Mouse (Mus musculus): Measurements from ENCODE around the gene Ccdc194. TPM values are rescaled to one million over a fixed set of nuclear protein-coding genes. Genes with fewer than 3 reads are reported as not detected.
"Not testable (repeated sequence)": the region's sequence is repeated elsewhere in the genome, so short reads cannot be mapped to it uniquely, and the experiment has no call there.

Gene Ccdc194
- polyA plus RNA-seq, 1 experiment from 2014 or later, result 0.27 TPM

- peak within 1 kb of the TSS; percentile 14; the same call in 1 of the 2 replicates for H3K27ac ChIP-seq (ENCODE audit: low read depth, low read length)
- H3K9ac ChIP-seq (ENCODE audit: low read depth, low read length), result peak within 1 kb of the TSS; percentile 71
- H3K4me1 ChIP-seq (ENCODE audit: control insufficient read depth, insufficient read depth, low read length), result peaks cover 6% of the 10 kb centered on the region; the same call in 1 of the 2 replicates
- H3K36me3 ChIP-seq (ENCODE audit: control insufficient read depth, insufficient read depth, low read length), result peaks cover 25% of the 10 kb centered on the region
- ATAC-seq (ENCODE audit: low FRiP score, low TSS enrichment), result peak; percentile 95
- H3K4me3 ChIP-seq (ENCODE audit: low read length), result peak within 1 kb of the TSS; percentile 71
- peak within 1 kb of the TSS; percentile 87 for H3K4me2 ChIP-seq (replicated peaks; ENCODE audit: low read depth, low read length)
- no peaks in the 10 kb centered on the region for H3K9me3 ChIP-seq (ENCODE audit: control insufficient read depth, low read length)
- under 1% methylated on average over 55 of the region's 55 CpGs for WGBS
- H3K27me3 ChIP-seq (ENCODE audit: control insufficient read depth, insufficient read depth, low read length), result no peaks in the 10 kb centered on the region
These were observed 17.3 kb upstream of the Ccdc194 start, which contains the start of gene Mvb12a for GRCm38 (mm10) chr8:71542632-71543343. TSS of gene Mvb12a (plus strand) at chr8:71542922.

GRCm38 (mm10) chr8:71537028-71537867 lies 11.7 kb upstream of the Ccdc194 start, which contains the start of gene Bst2:
TSS of gene Bst2 (minus strand) at chr8:71537456.
- peak within 1 kb of the TSS; percentile 34 for H3K4me3 ChIP-seq (ENCODE audit: low read length)
- H3K4me2 ChIP-seq (replicated peaks; ENCODE audit: low read depth, low read length), result peak within 1 kb of the TSS; percentile 50
- 2% methylated on average over 37 of the region's 37 CpGs for WGBS
- no peaks in the 10 kb centered on the region for H3K27me3 ChIP-seq (ENCODE audit: control insufficient read depth, insufficient read depth, low read length)
- no peaks in the 10 kb centered on the region for H3K9me3 ChIP-seq (ENCODE audit: control insufficient read depth, low read length)
- peak; percentile 71 for ATAC-seq (ENCODE audit: low FRiP score, low TSS enrichment)
- H3K36me3 ChIP-seq (ENCODE audit: control insufficient read depth, insufficient read depth, low read length), result no peaks in the 10 kb centered on the region
- peak within 1 kb of the TSS; percentile 24; the same call in 1 of the 2 replicates for H3K9ac ChIP-seq (ENCODE audit: low read depth, low read length)
- H3K4me1 ChIP-seq (ENCODE audit: control insufficient read depth, insufficient read depth, low read length), result 0 out of 2 replicates have a peak, but pooled peaks cover 5% of the 10 kb centered on the region
- H3K27ac ChIP-seq (ENCODE audit: low read depth, low read length), result peak within 1 kb of the TSS; percentile 59; the same call in 1 of the 2 replicates

- no peaks in the 10 kb centered on the region for H3K27me3 ChIP-seq (ENCODE audit: control insufficient read depth, insufficient read depth, low read length)
- 0 out of 2 replicates have a peak, but pooled peaks cover 8% of the 10 kb centered on the region for H3K4me1 ChIP-seq (ENCODE audit: control insufficient read depth, insufficient read depth, low read length)
- WGBS, result 67% methylated on average over 5 of the region's 5 CpGs
- 0 out of 2 replicates have a peak overlapping the region, but pooled peaks have one; percentile 12 for H3K9ac ChIP-seq (ENCODE audit: low read depth, low read length)
- no peaks in the 10 kb centered on the region for H3K36me3 ChIP-seq (ENCODE audit: control insufficient read depth, insufficient read depth, low read length)
- H3K9me3 ChIP-seq (ENCODE audit: control insufficient read depth, low read length), result no peaks in the 10 kb centered on the region
- H3K4me2 ChIP-seq (replicated peaks; ENCODE audit: low read depth, low read length), result 0 out of 2 replicates have a peak overlapping the region, but pooled peaks have one; percentile 17
- no peak overlapping the region for H3K27ac ChIP-seq (ENCODE audit: low read depth, low read length)
- ATAC-seq (ENCODE audit: low FRiP score, low TSS enrichment), result peak; percentile 19; the same call in 1 of the 2 replicates
- H3K4me3 ChIP-seq (ENCODE audit: low read length), result no peak overlapping the region
These were observed 10.2 kb upstream of the Ccdc194 start for GRCm38 (mm10) chr8:71535663-71536062.

GRCm38 (mm10) chr8:71534263-71534810 lies 8.8 kb upstream of the Ccdc194 start:
- H3K4me1 ChIP-seq (ENCODE audit: control insufficient read depth, insufficient read depth, low read length), result 0 out of 2 replicates have a peak, but pooled peaks cover 11% of the 10 kb centered on the region
- H3K4me3 ChIP-seq (ENCODE audit: low read length), result no peak overlapping the region
- H3K27ac ChIP-seq (ENCODE audit: low read depth, low read length), result no peak overlapping the region
- H3K36me3 ChIP-seq (ENCODE audit: control insufficient read depth, insufficient read depth, low read length), result no peaks in the 10 kb centered on the region
- H3K4me2 ChIP-seq (replicated peaks; ENCODE audit: low read depth, low read length), result no peak overlapping the region
- no peak overlapping the region for H3K9ac ChIP-seq (ENCODE audit: low read depth, low read length)
- no peaks in the 10 kb centered on the region for H3K27me3 ChIP-seq (ENCODE audit: control insufficient read depth, insufficient read depth, low read length)
- ATAC-seq (ENCODE audit: low FRiP score, low TSS enrichment), result no peak
- 29% methylated on average over 3 of the region's 3 CpGs for WGBS
- H3K9me3 ChIP-seq (ENCODE audit: control insufficient read depth, low read length), result no peaks in the 10 kb centered on the region

- not testable (repeated sequence) for H3K36me3 ChIP-seq (ENCODE audit: control insufficient read depth, insufficient read depth, low read length); H3K27me3 ChIP-seq (ENCODE audit: control insufficient read depth, insufficient read depth, low read length); H3K9me3 ChIP-seq (ENCODE audit: control insufficient read depth, low read length); ATAC-seq (ENCODE audit: low FRiP score, low TSS enrichment); H3K9ac ChIP-seq (ENCODE audit: low read depth, low read length); H3K4me2 ChIP-seq (replicated peaks; ENCODE audit: low read depth, low read length); H3K4me3 ChIP-seq (ENCODE audit: low read length)
- 64% methylated on average over 5 of the region's 12 CpGs for WGBS
- H3K27ac ChIP-seq (ENCODE audit: low read depth, low read length), result 0 out of 2 replicates have a peak overlapping the region, but pooled peaks have one; percentile 7
- H3K4me1 ChIP-seq (ENCODE audit: control insufficient read depth, insufficient read depth, low read length), result peaks cover 18% of the 10 kb centered on the region; the same call in 1 of the 2 replicates
These were observed 5.4 kb upstream of the Ccdc194 start for GRCm38 (mm10) chr8:71530735-71531467.

- Histone ChIP-seq H3K27ac (ENCODE audit: low read depth, low read length) (peak overlapping the region; percentile 69; the same call in 1 of the 2 replicates), H3K4me1 (ENCODE audit: control insufficient read depth, insufficient read depth, low read length) (peaks cover 19% of the 10 kb centered on the region; the same call in 1 of the 2 replicates), H3K4me2 (replicated peaks; ENCODE audit: low read depth, low read length) (no peak overlapping the region), H3K9me3 (ENCODE audit: control insufficient read depth, low read length) (no peaks in the 10 kb centered on the region), H3K36me3 (ENCODE audit: control insufficient read depth, insufficient read depth, low read length) (no peaks in the 10 kb centered on the region), H3K4me3 (ENCODE audit: low read length) (no peak overlapping the region), H3K9ac (ENCODE audit: low read depth, low read length) (no peak overlapping the region), H3K27me3 (ENCODE audit: control insufficient read depth, insufficient read depth, low read length) (peaks cover 22% of the 10 kb centered on the region)
- ATAC-seq (ENCODE audit: low FRiP score, low TSS enrichment), result no peak
- WGBS, result 82% methylated on average over 11 of the region's 11 CpGs
These were observed 3.0 kb upstream of the Ccdc194 start for GRCm38 (mm10) chr8:71528362-71529073.

- H3K27ac ChIP-seq (ENCODE audit: low read depth, low read length), result peak overlapping the region; percentile 31
- ATAC-seq (ENCODE audit: low FRiP score, low TSS enrichment), result no peak
- H3K4me2 ChIP-seq (replicated peaks; ENCODE audit: low read depth, low read length), result no peak overlapping the region
- no peaks in the 10 kb centered on the region for H3K36me3 ChIP-seq (ENCODE audit: control insufficient read depth, insufficient read depth, low read length)
- 59% methylated on average over 3 of the region's 3 CpGs for WGBS
- H3K9ac ChIP-seq (ENCODE audit: low read depth, low read length), result no peak overlapping the region
- peaks cover 19% of the 10 kb centered on the region; the same call in 1 of the 2 replicates for H3K4me1 ChIP-seq (ENCODE audit: control insufficient read depth, insufficient read depth, low read length)
- H3K4me3 ChIP-seq (ENCODE audit: low read length), result no peak overlapping the region
- no peaks in the 10 kb centered on the region for H3K9me3 ChIP-seq (ENCODE audit: control insufficient read depth, low read length)
- H3K27me3 ChIP-seq (ENCODE audit: control insufficient read depth, insufficient read depth, low read length), result peaks cover 22% of the 10 kb centered on the region
These were observed 1.8 kb upstream of the Ccdc194 start for GRCm38 (mm10) chr8:71527162-71527870.
